Mouse (Mus musculus): Measurements from ENCODE around the gene Sephs1. TPM values are rescaled to one million over a fixed set of nuclear protein-coding genes. Genes with fewer than 3 reads are reported as not detected.

The Sephs1 gene
- 40.2 TPM for polyA plus RNA-seq (2017; shearing (Covaris generic))

DNA sequence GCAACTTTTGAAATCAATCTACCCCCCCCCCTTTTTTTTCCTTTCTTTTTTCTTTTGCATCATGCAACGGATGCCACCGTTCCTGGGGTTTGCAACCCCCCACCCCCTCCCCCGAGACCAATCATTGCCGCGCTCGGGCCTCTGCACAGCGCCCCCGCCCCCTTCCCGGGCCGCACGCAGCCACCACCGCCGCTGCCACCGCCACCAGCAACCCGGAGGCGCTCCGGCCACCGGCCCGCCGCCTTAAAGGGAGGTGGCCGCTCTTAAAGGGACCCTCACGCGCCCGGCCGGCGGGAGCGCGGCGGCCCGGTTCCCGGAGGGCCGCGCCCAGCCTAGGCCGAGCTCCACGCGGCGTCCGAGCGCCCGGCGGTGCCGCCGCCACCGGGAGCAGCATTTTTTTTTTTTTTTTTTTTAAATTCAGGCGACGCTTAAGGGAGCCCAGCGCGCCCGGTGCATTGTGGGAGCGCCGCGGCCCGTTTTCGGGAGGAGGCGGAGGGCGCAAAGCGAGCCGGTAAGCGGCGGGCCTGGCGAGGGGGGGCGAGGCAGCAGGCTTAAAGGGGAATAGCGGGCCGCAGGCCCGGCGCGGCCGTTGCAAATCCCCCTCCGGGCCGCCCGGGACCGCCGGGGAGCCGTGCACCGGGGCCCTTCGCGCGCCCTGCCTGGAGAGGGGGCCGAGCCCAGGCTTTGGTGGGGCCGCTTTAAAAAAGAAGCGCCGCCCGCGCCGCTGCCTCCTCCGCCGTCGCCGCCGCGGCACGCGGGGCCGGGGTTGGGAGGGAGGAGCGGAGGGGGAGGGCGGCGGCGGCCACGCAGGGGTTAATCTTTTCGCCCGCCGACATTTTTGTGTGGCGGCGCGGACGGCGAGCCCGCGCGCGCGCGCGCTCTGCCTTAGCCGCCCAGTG is at the start of gene Sephs1:
Gene Sephs1 (plus strand): TSS at position 215 of the 899 bp plus-strand sequence.

DNA sequence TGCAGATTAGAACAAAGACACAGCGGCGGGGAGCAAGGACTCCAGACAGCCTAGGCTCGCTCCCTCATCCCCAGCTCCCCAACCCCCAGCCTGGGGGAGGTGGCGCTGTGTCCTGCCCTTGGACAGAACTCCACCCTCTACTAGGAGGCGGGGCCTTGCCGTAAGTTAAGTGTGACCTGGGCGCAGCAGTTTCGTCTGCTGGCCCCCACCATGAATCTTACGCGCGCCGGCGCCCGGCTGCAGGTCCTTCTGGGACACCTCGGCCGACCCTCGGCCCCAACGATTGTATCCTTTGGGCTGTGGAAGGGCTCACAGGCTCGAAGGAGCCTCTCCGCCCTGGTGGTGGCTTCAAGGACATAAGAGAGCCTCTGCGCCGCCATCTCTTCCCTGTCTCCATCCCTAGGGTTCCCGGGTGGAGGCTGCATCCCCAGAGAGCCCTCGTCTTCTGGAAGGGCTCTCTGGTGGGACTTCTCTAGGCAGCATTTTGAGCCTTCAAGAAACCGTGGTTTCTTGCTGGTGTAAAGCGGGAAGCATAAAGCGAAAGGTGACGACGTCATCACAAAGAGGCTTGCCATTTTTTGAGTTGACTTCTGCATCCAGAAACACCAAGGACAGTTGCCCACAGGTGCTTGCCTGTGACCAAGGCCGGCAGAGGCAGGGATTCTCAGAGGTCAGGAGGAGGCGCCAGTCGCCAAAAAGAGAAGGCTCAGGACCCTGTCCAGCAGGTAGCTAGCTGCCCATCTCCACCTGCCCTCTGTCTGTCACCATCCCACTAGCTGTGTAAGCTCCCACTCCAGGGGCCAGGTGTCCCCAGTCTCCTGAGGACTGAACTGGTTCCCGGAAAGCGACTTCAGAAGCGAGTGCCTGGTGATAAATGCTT is 37.7 kb downstream of the Sephs1 start, which contains the start of gene Phyh:
Gene Phyh (plus strand): TSS at position 160 of the 880 bp plus-strand sequence.

Other genes starting within 250 kb of the Sephs1 start
- 69.2 TPM for gene Prpf18, start 229.5 kb upstream of the Sephs1 start, polyA plus RNA-seq (2017; shearing (Covaris generic))
- gene Bend7, start 163.7 kb upstream of the Sephs1 start, polyA plus RNA-seq (2017; shearing (Covaris generic)): not detected
- gene Phyh, start 37.5 kb downstream of the Sephs1 start, polyA plus RNA-seq (2017; shearing (Covaris generic)): 72.9 TPM
- not detected for gene Ucma, start 94.6 kb downstream of the Sephs1 start, polyA plus RNA-seq (2017; shearing (Covaris generic))
- 1.3 TPM for gene Mcm10, start 131.2 kb downstream of the Sephs1 start, polyA plus RNA-seq (2017; shearing (Covaris generic))
- 1.6 TPM for gene Optn, start 182.5 kb downstream of the Sephs1 start, polyA plus RNA-seq (2017; shearing (Covaris generic))